Mouse (Mus musculus): ENCODE data around the gene Por.

Gene Por

DNA sequence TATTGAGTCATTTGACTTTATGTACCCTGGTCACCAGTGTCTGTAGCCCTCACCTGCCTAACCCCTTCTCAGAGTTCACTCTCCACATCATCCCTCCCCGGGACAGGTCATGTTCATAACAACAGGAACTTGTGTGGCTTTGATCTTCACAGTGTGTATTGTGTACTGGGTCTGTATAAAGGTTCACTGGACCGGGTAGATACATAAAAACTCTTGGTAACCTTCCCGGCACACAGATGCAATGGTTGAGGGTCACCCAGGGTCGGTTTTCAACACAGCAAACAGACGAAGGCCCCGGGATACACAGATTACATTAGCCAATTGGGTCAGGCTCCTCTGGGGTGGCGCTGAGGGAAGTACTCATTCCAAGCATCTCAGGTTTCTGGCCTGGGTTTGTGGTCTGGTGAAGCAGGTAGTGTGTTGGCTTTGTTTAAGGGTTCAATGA lies 25.5 kb downstream of the Por start:
- in situ Hi-C loops (cut with MboI; ENCODE audit: unreplicated experiment in 2 of 2) = no loop called here

DNA sequence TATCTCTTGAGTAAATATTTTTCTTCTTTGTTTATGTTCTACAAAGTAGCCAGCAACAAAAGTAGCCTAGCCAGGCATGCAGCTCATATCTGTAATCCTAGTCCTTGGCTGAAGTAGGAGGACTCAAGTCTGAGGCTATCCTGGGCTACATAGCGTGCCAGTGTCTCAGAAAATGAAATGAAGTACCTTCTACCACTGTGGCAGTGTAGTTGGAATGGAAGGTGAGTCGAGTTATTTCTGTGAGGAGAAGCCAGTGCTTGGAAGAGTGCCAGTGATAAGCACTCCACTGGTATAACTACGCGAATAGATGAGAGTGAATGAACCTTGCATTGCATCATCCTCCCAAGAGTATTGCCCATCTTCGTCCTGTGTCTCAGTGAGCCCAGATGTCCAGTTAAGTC lies 27.9 kb downstream of the Por start:
- in situ Hi-C loops (cut with MboI; ENCODE audit: unreplicated experiment in 2 of 2) = no loop called here

DNA sequence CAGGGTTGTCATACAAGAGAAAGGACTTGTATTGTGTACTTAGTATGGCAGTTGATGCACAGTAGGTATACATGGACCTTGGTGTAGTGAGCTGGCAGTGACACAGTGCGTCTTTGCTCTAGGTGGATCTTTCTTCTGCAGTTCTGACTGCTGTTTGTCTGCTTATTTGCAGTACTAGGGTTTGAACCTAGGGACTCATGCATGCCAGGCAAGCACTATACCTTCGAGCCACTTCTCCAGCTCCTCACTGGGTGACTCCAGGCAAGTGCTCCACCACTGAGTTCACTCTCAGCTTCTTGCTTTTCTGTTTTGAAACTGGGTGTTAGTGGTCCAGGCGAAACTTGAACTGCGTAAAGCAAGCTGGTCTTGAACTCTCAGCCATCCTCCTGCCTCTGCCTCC lies 31.8 kb downstream of the Por start:
- in situ Hi-C loops (cut with MboI; ENCODE audit: unreplicated experiment in 2 of 2) = no loop called here

DNA sequence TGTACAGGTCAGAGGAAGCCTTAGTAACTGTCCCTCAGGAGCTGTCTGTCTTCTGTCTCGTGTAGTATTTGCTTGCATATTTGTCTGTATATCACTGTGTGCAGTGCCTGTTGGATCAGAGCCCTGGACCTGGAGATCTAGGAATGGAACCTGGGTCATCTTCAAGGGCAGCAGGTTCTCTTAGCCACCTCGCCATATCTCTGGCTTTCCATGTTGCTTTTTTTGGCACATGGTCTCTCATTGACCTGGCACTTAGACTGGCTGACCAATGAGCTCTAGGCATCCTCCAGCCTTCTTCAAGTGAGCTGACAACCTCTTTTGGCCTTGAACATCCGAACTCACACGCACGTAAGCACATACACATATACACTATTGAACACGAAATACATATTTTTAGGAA lies 32.4 kb downstream of the Por start:
- in situ Hi-C loops (cut with MboI; ENCODE audit: unreplicated experiment in 2 of 2) = no loop called here

DNA sequence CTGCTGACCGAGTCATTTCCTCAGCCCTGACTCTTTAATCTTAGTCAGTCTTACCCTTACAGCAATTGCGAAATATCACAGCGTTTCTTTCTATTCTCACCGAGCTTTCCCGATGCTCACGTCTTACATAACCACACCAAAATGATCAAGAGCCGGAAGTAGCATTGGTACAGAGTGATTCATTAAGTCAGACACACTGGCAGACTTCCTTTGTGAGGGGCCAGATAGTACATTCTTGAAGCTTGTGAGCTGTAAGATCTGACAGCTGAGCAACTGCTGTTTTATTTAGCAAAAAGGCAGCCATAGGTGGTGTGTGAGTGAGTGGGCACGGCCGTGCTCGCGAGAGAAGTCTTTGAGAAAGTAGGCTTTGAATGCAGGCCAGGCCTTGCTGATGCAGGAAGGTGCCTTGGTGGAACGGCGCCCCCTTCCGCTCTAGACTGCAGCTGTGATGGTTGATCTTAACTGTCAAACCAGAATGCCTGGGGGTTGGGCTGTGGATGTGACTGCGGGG lies 32.9 kb downstream of the Por start:
- in situ Hi-C loops (cut with MboI; ENCODE audit: unreplicated experiment in 2 of 2) = no loop called here

DNA sequence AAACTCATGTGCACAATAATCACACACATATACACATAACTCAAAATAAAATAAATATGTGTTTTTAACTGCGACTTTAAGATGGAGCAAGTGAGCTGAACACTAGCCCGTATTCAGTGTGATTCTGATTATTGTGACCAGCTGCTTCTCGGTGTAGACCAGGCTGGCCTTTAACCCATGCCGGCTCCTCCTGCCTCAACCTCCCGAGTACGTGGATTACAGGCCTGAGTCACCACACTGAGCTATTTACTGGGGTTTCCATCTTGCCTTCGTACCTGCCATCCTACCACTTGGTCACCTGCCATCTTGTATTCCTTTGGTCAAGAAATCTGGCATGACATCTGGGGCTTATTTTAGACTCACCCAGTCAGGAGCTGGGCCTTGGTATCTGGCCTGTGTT lies 33.6 kb downstream of the Por start:
- in situ Hi-C loops (cut with MboI; ENCODE audit: unreplicated experiment in 2 of 2) = no loop called here

DNA sequence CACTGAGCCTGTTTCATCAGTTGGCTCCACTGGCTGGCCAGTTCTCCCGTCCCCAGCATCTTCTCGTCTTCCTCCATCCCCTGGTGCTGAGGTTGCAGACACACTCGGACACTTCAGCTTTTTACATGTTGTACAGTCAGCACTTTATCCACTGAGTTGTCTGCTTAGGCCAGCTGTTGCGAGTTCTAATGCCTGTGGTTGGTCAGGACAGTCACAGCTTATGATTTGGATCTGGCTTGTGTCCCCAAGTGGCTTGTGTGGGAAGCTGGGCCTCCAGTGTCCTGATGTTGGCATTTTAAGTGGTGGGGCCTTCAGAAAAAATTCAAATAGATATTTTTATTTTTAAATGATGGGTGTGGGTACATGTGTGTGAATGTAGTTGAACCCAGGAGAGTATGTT lies 35.5 kb downstream of the Por start:
- in situ Hi-C loops (cut with MboI; ENCODE audit: unreplicated experiment in 2 of 2) = no loop called here

DNA sequence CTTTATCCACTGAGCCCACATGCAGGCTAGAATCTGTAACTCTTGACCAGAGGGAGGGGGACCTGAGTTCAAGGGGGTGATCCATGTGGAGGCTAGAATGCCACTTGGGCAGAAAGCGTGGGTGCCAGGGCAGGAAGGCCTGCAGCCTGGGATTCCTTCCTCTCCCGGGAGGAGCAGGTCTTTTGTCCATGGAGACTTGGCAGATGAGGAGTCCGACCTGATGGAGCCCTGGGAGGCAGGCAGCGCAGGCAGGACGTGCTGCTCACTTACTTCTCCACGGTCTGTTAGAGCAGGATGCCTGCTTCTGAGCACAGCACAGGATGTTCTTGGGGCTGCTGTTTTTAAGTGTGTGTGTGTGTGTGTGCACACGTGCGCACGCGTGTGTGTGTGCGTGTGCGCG lies 37.2 kb downstream of the Por start:
- in situ Hi-C loops (cut with MboI; ENCODE audit: unreplicated experiment in 2 of 2) = no loop called here

DNA sequence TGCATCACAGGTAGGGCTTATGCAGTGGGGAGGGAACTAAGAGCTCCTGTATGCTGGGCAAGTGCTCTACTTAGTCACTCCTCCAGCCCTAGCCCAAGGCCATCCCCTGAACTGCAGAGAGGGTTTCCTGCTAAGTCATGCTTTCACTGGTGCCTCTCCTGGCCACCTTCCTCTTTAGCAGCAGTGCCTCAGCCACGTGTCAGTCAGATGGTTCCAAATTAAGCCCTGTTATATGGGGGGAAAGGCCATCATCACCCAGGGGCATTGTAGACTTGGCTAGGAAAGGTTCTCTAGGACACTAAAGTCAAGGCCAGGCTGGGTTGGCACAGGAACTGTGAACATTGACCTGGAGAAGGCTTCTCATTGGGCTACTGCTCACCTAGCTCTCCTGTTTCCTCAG lies 38.0 kb downstream of the Por start:
- in situ Hi-C loops (cut with MboI; ENCODE audit: unreplicated experiment in 2 of 2) = no loop called here

DNA sequence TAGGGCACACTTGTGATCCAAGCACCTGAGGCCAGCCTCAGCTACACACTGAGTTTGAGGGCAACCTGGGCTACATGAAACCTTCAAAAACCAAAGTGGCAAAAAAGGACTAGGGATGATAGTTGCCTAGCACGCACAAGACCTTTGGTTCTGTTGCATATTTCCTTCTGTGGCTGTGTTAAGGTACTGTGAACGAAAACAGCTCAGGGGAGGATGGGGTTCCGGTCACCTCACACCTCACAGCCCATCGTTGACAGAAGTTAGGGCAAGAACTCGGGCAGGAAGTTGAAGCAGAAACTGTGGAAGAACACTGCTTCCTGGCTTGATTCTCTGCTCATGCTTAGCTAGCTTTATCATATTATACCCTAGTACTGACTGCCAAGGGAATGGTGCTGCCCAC lies 39.9 kb downstream of the Por start:
- in situ Hi-C loops (cut with MboI; ENCODE audit: unreplicated experiment in 2 of 2) = no loop called here

DNA sequence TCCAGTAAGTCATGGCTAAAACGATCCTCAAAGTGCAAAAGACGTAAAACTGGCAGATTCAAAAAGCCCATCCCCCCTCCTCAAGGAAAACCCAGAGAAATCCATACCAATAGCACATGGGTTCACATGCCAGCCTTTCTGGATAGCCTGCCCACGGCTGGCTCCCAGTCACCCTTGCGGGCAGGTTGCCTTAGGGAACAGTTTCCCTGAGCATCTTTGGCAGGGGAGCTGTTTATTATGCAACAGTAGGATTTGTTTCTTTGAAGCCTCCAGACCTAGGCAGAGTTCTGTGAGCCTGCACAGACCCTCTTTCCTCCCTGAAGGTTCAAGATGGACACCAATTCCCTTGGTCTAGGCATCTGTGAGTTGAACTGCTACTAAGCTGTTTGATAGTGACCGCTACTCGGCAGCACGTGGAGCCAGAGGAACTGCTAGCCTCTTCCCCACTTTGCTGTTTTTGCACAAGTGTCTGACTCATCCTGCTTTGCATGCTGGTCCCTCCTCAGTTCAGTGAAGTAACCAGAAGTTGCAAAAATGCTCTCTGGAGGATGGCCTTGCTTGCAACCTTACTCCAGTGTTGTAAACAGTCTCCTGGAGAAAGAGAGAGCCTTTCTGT lies 40.9 kb downstream of the Por start:
- in situ Hi-C loops (cut with MboI; ENCODE audit: unreplicated experiment in 2 of 2) = no loop called here

DNA sequence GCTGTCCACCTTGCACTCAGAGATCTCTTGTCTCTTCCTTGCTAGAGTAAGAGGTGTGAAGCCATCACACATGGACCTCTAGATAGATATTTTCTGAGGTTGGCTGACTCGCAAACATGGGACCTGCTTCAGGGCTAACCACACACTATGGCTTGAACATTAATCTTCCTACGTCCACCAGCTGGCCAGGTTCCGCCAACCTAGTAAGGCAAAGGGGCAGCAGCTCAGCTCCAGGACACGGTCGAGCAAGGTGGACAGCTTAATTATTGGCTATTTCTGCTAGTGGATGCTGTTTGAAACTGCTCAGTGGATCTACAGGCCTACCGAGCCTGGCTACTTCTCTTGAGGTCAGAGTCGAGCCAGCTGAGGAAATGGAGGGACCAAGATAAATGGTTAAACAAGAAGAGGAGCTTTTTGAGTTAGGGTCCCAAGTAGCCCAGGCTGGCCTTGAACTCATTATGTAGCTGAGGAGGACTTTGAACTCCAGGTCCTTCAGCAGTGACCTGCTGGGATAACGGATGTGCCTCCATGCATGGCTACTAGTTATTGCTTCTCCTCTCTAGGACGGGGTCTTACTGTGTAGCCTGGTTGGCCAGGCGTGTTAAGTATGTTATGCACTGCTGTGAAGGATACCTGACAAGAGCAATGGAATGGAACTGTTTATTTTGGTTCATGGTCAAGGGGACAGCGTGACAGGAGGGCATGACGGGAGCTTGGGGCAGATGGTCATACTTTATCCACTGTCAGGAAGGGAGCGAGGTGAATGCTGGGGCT lies 41.9 kb downstream of the Por start:
- in situ Hi-C loops (cut with MboI; ENCODE audit: unreplicated experiment in 2 of 2) = no loop called here

DNA sequence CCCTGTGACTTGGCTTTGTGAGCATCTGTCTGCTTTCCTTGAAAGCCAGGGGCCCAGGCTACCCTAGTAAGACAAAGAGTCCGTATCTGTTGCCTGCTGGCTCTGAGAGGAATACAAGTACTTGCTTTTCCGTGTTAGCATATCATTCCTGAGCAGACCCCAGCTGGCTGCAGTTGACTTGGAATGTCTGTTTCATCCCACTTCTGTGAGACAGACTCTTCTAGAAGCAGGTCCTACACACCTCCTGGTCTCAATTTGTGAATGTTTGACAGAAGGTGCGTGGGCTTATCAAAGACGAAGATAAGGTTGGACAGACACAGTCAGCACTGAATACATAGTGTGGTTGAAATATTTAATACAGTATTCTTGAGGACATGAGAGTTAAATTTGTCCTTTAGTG lies 43.0 kb downstream of the Por start:
- in situ Hi-C loops (cut with MboI; ENCODE audit: unreplicated experiment in 2 of 2) = no loop called here

DNA sequence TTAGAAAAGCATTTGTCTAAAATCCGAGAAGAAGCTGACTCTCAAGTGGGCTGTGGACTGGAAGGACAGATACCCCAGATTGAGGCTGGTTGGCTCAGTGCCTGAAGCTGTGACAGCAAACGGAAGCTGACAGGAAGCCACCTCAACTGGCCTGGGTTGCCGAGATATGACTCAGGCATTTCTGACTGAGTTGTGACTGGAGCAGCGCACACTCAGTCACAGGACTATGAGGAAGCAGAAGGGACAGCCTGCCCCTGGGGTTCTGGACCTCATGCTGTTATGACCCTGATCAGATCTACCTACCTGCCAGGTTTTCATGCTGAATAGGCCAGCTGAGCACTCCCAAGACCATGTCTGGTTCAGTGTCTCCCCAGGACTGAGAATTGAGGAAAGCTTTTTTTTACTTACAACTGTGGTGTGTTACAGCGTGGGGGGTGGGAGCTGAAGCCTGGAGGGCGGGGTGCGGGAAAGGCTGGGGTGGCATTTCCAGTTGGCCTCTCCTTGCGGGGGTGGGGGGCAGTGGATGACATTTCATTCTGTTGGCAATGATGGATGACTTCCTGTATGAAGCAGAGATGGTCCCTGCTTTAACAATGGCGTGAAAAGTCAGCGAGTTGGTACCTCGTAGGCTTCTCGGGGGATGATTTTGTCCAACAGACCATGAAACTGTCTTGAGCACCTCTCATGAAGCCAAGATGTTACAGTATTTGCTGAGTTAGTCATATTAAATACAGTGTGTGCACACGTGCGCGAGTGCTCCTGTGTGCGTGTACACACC lies 43.8 kb downstream of the Por start:
- in situ Hi-C loops (cut with MboI; ENCODE audit: unreplicated experiment in 2 of 2) = no loop called here

DNA sequence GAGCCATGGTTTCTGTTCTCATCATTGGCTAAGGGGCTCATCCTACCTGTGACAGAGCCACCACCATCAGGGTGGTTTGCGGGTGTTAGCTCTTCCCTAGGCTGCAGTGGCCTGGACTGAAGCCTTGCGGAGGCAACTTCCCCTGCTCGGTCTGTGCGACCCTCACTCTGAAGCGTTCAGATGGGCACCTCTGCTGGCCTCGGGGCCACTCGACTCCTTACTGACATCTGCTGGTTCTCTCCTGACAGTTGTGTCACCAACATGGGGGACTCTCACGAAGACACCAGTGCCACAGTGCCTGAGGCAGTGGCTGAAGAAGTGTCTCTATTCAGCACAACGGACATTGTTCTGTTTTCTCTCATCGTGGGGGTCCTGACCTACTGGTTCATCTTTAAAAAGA lies 45.8 kb downstream of the Por start:
- in situ Hi-C loops (cut with MboI; ENCODE audit: unreplicated experiment in 2 of 2) = no loop called here

DNA sequence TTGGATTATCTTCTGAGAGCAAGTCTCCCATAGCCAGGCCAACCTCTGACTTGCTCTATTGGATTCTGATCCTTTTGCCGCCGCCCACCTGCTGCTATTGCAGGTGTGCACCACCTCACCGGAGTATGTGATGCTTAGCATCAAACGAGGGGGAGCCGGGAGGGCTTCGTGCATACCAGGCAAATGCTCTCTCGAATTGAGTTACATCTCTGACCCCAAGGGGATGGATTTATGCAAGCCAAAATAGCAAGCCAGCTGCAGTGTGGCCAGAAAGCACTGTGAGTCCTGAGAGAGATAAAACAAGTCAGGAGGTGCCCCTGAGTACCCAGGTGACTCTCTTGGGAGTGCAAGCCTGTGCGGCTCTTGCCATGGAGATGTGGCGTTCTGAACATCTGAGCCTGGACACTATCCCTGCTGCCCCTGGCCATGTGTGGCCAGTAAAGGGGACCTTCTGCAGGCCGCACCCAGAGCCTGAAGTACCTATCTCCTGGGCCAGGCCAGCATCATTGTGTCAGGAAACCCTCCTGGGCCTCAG lies 49.8 kb downstream of the Por start:
- in situ Hi-C loops (cut with MboI; ENCODE audit: unreplicated experiment in 2 of 2) = no loop called here

DNA sequence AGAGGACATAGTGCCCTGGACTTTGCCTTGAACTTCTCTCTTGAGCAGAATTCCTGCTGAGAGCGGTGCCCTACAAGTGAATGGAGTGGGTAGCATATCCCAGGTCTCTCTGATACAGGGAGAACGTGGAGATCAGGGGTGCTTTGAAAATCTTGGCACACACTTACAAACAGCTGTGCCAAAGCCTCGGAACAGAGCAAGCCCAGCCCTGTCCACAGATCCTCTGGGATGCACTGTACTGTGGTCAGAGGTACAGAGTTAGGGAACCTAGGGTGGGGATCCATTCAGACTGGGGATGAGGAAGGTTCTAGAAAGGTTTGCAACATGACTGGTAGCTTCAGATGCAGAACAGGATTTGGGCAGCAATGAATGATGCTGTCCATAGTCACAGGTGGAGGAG lies 50.3 kb downstream of the Por start:
- in situ Hi-C loops (cut with MboI; ENCODE audit: unreplicated experiment in 2 of 2) = no loop called here

DNA sequence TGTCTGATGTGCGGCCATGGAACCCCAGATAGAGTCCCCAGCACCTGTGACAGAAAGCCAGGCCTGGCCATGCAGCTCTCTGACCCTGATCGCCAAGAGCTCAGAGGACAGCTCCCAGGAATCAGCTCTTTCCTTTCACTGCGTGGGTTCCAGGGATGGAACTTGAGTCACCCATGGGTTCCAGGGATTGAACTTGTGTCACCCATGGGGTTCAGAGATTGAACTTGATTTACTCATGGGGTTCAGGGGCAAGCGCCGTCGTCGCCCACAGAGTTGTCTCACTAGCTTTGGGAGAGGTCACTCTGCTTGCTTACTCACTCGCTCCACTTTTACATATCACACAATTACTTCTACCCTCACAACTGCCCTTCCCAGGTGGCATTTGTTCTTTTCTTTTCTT lies 51.2 kb downstream of the Por start:
- in situ Hi-C loops (cut with MboI; ENCODE audit: unreplicated experiment in 2 of 2) = no loop called here

DNA sequence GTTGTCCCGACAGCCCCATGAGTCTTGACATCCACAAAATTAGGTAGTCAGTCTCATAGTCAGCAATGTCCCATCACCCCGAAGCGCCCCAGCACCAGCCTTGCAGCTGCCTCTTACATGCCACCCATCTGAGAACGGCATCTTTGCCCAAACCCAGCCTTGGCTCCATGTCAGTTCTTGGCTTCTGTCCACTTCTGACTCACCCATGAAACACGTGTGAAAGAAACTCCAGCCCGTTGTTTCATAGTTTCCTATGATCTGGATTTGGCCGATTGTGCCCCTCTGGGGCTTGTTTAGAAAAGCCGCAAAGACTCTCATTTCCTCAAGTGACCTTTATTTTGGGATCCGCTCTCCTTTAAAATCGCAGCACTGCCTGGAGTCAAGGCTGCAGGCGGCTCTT lies 52.3 kb downstream of the Por start:
- in situ Hi-C loops (cut with MboI; ENCODE audit: unreplicated experiment in 2 of 2) = no loop called here

DNA sequence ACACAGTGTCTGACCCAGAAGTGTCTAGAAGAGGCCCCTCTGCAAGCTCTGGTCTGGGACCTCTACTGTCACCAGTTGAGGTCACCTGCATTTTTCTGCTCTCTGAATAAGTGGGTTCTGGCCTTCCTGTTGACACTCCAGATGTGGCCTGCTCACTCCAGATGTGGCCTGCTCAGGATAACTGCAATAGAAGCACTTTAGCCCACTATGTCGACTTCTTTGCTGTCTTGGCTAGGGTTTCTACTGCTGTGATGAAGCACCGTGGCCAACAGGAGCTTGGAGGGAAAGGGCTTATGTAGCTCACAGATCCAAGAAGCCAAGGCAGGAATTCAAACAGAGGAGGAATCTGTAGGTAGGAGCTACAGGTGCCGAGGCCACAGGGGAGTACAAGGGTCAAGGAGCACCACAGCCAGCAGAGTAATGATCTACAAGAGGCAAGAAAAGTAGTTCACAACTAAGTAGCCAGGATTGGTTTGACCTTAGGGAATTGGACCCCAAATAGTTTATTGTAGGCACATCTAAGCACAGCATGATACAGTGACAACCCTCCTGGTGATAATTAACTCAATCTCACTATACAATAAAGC lies 53.4 kb downstream of the Por start:
- in situ Hi-C loops (cut with MboI; ENCODE audit: unreplicated experiment in 2 of 2) = no loop called here

Measured in v-Abl transformed pro-B cells (cell line).